Mouse (Mus musculus) urinary bladder, postnatal 25 days (tissue): Measurements from ENCODE around the gene Myrip.

Source experiments
- DNase-seq: peaks from one replicate; pipeline ENCODE4 v3.0.0; 2022; ENCODE audit warnings: low spot score

Myrip gene

GRCm38 (mm10) chr9:120455768-120456655 lies 154.7 kb downstream of the Myrip start:
- DNase-seq = no peak

- no peak for DNase-seq
Observed at GRCm38 (mm10) chr9:120470431-120470830, 169.1 kb downstream of the Myrip start.

- no peak for DNase-seq
Observed at GRCm38 (mm10) chr9:120481644-120482043, 180.3 kb downstream of the Myrip start.

- DNase-seq = no peak
Observed at GRCm38 (mm10) chr9:120482382-120482781, 181.1 kb downstream of the Myrip start.

- DNase-seq = no peak
Observed at GRCm38 (mm10) chr9:120483101-120483500, 181.8 kb downstream of the Myrip start.

GRCm38 (mm10) chr9:120487076-120487475 lies 185.8 kb downstream of the Myrip start:
- DNase-seq = no peak

- no peak for DNase-seq
Observed at GRCm38 (mm10) chr9:120491509-120491908, 190.2 kb downstream of the Myrip start.

- DNase-seq = peak; percentile 15
Observed at GRCm38 (mm10) chr9:120492010-120492399, 190.7 kb downstream of the Myrip start, which contains the start of gene Eif1b. Gene Eif1b, plus strand, starts transcription at chr9:120492232.

GRCm38 (mm10) chr9:120492400-120493351 lies 191.4 kb downstream of the Myrip start:
- DNase-seq = peak; percentile 74

- no peak for DNase-seq
Observed at GRCm38 (mm10) chr9:120493781-120494180, 192.5 kb downstream of the Myrip start.

- DNase-seq = peak; percentile 57
Observed at GRCm38 (mm10) chr9:120496691-120497090, 195.4 kb downstream of the Myrip start.

GRCm38 (mm10) chr9:120497983-120498382 lies 196.7 kb downstream of the Myrip start:
- no peak for DNase-seq

- DNase-seq = no peak
Observed at GRCm38 (mm10) chr9:120501191-120501902, 200.0 kb downstream of the Myrip start.

GRCm38 (mm10) chr9:120502013-120502412 lies 200.7 kb downstream of the Myrip start:
- peak; percentile 67 for DNase-seq

GRCm38 (mm10) chr9:120504423-120504822 lies 203.1 kb downstream of the Myrip start:
- no peak for DNase-seq

GRCm38 (mm10) chr9:120511781-120512180 lies 210.5 kb downstream of the Myrip start:
- peak; percentile 43 for DNase-seq

GRCm38 (mm10) chr9:120516720-120517119 lies 215.4 kb downstream of the Myrip start:
- no peak for DNase-seq

GRCm38 (mm10) chr9:120518946-120519345 lies 217.6 kb downstream of the Myrip start:
- no peak for DNase-seq

- no peak for DNase-seq
Observed at GRCm38 (mm10) chr9:120519469-120520125, 218.3 kb downstream of the Myrip start.

GRCm38 (mm10) chr9:120521161-120521560 lies 219.8 kb downstream of the Myrip start:
- no peak for DNase-seq
